Mouse (Mus musculus): ENCODE measurements around the gene Nelfb.
"Not testable (repeated sequence)": the region's sequence is repeated elsewhere in the genome, so short reads cannot be mapped to it uniquely, and the experiment has no call there.

The Nelfb gene

DNA sequence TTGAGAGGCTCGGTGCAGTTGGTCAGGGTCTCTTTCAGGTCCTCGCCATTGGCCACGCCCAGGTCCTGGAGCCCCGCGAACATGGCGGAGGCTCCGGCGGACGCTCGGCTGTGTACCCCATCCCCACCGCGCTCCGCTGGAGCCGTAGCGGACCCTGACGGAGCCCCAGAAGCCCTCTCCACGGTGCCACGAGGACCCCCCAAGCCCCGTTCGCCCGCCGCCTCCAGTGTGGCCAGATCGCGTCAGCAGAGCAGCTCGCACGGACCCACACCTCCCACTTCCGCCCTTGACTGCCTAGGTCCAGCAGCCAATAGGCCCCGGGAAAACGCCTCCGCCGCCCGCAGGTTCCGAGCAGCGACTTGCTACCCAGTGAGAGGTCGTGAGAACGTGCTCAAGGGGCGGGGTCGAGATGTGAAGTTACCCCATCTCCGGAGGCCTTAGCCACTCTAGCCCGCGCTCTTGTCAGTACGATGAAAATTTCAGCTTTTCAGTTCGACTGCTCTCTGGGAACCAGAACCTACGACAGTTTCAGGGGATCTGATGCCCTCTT is at the start of gene Nelfb:
Nelfb (minus strand) TSS at position 369 of the 550 bp plus-strand sequence.
- DNase-seq: peak; percentile 87 to 89

DNA sequence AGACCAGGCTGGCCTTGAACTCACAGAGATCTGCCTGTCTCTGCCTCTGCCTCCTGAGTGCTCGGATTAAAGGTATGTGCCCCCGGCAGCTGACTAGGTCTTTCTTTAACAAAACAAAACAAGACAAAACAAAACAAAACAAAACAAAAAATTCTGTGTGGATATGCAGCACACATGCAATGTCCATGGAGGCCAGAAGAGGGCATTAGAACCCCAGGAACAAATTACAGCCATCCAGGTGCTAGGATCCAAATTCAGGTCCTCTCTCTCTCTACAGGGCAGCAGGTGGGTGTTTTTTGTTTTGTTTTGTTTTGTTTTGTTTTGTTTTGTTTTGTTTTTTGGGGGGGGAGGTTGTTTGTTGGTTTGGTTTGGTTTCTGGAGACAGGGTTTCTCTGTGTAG is 47.6 kb upstream of the Nelfb start:
- DNase-seq: no peak

DNA sequence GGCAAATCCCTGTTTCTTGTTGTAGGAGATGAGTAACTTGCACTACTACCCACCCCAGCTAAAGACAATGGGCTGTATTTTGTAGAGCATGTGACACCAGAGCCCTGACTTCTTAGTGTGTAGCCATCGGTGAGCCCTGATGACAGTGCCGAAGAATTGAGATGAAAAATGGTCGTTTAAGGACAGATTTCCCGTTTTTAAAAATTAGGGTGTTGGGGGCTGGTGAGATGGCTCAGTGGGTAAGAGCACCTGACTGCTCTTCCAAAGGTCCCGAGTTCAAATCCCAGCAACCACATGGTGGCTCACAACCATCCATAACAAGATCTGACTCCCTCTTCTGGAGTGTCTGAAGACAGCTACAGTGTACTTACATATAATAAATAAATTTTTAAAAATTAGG is 46.0 kb upstream of the Nelfb start:
- not testable (repeated sequence) for DNase-seq

DNA sequence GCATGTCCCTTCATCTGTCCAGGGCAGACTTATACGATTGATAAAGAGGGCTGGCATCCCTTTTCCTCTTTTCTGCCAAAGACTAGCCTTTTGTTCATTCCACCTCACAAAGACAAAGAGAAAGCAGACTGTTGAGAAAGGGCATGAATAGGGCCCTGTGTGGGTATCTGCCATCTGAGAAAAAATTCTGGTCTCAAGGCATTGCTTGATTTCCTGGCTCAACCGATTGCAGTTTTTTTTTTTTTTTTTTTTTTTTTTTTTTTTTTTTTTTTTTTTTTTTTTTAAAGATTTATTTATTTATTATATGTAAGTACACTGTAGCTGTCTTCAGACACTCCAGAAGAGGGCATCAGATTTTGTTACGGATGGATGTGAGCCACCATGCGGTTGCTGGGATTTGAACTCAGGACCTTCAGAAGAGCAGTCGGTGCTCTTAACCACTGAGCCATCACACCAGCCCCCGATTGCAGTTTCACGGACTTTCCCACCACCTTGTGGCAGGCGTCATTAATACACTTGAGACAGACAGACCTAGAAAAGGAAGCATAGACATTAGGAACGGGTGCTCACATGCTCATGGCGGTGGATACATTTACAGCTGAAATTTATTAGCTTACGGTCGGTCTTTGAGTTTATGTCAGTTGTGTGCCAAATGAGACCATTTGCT is 45.3 kb upstream of the Nelfb start:
- peak; percentile 49 to 55 for DNase-seq

DNA sequence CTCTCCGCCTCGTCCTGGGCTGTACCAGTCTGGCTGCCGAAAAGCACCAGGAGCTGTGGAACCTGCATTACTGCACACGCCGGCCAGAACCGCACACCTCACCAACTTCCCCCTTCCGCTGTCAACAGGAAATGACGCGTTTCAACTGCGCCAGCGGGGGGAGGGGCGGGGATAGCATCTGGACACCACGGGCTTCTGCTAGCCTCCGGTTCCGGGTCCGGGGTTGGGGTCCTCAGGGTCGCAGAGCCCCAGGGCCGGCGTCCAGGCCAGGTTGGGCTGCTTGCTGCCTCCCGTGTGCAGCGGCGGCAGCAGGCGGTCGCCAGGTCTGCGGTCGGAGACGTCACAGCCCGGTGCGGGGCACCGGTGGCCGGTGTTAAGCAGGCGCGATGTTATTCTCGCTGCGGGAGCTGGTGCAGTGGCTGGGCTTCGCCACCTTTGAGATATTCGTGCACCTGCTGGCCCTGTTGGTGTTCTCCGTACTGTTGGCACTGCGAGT is 44.0 kb upstream of the Nelfb start, which contains the start of gene Tmem203:
Tmem203 (plus strand) TSS at position 156 of the 496 bp plus-strand sequence.
- DNase-seq: peak; percentile 89

DNA sequence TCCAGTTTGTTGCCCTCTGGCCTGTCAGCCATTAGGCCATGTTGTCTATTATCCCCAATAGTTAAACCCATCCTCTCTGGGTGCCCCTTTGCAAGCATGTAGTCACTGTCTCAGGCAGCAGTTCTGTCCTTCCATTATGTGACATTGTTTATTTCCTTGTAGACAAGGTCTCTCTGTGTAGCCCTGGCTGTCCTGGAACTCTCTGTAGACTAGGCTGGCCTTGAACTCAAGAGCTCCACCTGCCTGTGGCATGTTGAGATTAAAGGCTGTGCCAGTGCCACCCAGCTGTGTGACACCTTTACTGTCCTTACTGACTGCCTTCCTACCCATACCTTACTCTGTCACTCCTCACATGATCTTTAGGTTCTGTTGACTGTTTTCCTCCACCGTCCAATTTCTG is 41.0 kb upstream of the Nelfb start:
- no peak for DNase-seq

DNA sequence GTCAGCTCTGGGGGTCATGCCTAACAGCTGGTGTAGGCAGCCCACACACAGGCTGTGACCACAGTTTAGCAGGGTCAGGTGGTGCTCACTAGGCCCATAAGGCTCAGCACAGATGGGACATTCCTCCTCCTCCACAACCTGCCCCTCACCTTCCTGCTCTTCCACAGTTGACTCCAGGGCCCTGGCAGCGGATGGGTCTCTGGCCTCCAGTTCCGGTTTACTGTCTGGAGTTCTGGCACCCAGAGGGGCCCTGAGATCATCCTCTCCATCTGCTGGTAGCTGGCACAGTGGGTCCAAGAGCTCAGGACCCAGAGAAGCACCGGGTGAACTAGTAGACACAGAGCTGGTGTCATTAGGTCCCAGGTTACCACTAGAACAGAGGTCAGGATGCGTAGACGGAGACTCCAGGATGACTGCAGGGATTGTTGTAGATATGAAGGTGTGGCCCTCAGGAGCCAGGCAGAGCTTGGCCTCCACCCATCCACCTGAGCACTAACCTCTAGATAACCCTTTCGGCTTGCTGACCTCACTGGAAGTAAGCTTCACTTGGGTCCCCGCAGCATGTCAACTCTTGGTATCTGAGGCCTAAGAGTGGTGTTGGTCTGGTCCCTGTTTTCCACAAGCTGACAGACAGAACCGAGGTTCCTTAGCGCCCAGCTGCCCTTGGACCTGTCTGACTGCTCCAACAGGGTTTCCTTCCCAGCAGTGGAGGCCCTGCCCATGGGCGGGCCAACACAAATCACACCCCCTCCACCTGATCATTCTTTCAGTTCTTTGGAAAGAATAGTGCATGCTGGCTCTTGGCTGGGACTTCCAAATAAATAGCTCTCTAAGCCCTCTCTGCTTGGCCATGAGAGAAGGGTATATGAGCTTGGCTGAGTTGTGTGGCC is 35.1 kb upstream of the Nelfb start, which contains the start of gene AL732309.1:
AL732309.1 (minus strand) TSS at position 681 of the 890 bp plus-strand sequence.
- DNase-seq: peak in 1 of 2 experiments; percentile 60

DNA sequence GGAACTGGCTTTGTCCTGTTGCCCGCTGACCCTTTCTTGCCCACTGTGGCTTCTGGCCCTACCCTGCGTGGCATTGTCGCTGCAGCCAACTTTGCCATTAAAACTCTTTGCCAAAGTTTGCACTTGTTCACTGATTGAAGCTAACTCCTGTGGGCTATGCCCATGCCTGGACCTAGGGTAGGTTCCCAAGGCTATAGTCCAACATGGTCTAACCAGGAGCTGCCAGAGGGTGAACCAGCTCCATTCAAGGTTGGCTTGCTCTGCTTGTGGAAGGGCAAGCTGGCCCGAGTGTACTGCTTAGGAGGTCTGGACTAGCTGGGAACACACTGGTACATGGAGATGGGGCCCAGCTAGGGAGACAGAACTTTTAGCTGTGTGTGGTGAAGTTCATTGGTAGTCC is 32.9 kb upstream of the Nelfb start:
- no peak for DNase-seq

DNA sequence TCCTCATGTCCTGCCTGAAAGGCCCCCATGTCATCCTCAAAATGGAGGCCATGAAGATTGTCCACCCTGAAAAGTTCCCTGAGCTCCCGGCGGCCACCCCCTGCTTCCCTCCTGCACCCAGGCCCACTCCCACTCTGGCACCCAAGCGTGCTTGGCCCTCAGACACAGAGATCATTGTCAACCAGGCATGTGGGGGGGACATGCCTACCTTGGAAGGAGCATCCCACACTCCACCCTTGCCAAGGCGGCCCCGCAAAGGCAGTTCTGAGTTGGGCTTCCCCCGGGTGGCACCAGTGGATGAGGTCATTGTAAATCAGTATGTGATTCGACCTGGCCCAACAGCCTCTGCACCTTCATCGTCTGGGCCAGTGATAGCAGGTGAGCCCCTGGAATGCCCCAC is 32.1 kb upstream of the Nelfb start:
- no peak for DNase-seq

DNA sequence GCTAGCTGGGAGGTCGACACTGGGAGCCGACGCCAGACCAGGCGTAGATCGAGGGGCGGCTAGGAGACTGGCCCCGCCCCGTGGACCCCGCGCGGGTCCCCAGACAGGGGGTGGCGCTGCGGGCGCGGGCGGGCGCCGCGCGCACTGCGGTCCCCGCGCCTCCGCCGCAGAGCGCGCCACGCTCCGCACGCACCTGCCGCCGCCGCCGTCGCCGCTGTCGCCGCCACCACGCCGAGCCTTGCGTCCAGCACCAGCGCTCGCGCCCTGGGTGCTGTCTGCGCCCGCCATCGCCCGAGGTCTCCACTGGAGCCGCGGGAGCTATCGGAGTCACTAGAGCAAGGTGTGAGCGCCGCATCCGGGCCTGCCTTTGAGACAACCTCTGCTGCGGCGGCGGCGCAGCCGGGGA is 30.8 kb upstream of the Nelfb start, which contains the start of the genes Rnf208 and Cysrt1:
Rnf208 (plus strand) TSS at position 155 of the 406 bp plus-strand sequence.
Cysrt1 (minus strand) TSS at position 352 of the 406 bp plus-strand sequence.
- DNase-seq: peak; percentile 60 to 61

DNA sequence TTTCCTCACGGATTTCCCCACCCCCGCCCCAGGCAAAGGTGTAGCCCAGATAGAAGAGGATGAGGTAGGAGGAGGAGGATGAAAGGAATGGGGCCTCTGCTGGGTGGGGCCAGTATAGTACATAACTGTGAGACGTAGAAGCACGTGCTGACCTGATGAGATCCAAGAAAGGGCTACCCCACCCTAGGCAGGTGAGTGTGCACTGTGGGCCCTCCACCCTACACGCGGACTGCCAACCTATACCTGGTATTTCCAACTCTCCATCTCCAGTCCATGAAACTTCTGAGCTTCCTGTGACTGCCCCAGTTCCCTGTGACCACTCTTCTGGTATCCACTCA is 30.1 kb upstream of the Nelfb start:
- no peak for DNase-seq

DNA sequence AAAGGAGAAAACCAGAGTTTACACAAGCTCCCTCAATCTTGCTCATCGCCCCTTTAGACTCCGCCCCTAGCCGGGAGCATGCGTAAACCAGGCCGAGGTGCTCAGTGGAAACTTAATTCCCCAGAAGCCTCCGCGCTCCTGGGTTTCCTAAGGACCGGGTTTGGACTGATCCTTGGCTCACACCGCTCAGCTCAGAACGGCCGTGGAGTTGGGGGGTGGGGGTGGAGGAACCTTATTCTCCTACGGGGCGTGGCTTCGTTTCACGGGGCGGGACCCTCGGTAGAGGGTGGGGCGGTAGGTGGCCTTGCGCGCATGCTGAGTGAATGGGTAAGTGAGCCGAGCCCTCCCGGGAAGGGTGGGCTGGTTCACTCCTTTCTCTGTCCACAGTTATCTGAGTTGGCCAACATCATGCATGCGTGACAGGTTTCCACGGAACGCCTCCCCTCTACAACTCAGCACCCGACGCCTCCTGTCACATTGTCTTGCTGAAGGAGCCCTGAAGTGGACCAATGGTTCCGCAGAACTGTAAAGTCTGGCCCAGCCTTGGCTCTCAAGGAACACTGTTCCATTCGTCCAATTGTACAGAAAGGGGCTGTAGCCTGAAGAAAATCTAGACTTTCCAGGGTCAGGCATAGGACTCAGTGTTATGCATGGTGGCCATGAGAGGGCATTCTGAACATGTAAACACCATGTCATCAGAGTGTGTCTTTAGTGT is 29.6 kb upstream of the Nelfb start:
- peak; percentile 72 to 74 for DNase-seq

DNA sequence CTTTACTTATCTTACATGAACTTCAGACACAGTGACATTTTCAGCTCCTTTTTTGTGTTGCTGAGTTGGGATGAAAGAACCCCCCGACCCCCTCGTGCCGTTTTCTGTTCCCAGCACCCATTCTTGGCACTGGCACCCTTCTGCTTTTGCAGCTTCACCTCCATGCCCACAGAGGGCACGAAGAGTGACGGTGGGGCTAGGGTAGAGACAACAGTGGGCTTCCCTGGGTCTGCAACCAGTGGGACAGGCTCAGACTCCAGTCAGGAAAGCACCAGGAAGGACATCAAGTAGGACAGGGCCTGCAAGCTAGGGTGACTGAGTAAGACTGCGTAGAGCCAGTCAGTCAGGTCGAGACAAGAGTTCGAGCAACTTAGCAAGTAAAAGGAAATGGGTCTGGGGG is 29.0 kb upstream of the Nelfb start:
- DNase-seq: peak in 1 of 2 experiments; percentile 19

DNA sequence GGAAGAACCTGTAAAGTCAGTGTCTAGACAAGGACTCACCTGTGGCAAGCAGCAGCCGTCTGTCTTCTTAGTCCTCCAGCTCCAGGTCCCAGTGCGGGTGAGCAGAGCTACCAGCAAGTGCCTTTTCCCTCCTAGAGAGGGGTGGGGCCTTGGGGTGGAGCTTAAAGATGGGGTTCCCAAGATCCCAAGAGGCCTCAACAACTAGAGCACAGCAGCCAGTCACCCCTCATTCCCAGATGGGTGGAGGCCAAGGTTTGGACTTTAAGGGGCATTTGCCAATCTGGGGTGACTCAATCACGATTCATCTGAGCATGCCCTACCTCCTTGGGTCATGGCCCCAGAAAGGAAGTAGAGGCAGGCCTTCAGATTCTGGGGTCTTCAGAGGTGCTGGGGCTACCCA is 28.5 kb upstream of the Nelfb start:
- DNase-seq: no peak

DNA sequence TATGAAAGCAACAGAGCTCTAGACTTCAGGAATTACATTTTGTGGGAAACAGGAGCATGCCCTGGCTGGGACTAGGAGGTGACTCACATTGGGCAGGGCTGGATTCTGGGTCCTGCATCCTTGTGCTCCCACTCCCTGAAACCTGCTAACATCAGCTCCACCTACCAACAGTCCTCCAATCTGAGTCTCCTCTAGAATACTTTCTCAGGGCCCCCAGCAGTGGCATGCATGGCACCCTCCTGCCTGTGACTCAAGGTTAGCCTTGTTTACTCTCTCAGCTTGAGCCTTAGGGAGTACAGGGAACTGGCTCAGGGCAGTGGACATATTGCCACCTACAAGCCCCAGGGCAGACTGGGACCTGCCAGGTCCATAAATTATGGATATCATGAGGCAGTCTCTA is 26.8 kb upstream of the Nelfb start:
- no peak for DNase-seq

DNA sequence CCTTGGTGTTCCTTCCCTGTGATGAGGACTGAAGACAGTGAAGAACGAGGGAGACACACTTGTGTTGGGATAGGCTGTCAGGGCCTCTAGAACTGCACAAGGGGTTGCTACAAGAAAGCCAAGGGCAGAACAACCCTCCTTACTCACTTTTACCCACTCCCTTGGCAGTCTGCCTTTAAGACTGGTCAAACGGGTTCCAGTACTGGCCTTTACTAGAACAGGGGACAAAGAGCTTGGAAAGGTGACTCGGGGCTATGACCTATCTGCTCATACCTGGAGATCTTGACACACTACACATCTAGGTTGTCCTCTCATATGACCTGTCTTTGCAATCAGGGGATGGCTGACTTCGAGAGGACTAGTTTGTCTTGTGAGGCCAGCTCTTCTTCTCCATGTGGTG is 26.2 kb upstream of the Nelfb start:
- no peak for DNase-seq

DNA sequence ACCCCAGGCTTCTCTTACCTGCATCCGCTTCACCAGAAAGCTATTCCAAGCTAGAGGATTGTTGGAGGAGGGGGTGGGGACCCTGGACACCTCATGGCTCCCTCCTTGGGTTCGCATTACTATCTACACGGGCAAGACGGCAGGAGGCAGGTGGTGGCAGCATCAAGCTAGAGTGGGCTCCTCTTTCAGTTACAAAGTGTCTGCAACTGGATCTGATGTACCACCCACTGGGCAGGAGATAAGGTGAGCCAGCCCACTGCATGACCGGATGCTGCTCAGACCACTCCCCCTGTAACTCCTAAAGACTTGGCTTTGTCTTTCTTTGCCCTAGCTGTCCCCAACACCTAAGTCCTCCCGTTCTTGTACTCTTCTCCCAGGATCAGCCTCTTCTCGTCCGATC is 25.3 kb upstream of the Nelfb start, which contains the start of gene Rnf224:
Rnf224 (minus strand) TSS at position 174 of the 400 bp plus-strand sequence.
- no peak for DNase-seq

DNA sequence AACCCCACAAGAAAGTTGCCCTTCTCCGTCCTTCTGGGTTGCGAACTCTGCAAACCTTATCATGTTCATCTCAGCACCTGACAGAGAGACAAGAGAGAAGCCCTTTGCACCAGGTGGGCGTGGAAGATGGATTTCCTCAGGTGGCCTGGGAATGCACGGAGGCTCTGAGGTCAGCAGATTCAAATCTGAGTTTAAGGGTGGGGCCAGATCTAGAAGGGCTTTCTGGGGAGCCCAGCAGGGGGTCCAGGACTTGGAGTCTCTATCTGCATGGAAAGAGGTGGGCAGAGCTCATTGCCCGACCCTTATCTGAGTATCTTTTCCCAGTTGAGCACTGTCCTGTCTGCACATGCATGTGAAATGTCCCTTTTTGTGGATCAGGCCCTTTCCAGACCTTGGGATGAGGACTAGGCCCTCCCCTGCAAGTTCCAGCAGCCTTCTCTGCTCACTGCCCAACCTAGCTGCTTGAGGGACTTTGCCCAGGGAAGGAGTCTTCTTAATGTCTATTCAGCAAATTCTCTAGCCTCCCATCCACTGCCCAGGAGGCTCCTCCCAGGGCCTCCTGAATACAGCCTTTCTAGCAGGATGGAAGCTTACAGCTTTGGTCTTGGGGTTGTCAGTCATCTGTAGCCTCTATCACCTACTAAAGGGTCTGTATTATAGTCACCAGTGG is 23.4 kb upstream of the Nelfb start:
- DNase-seq: no peak

DNA sequence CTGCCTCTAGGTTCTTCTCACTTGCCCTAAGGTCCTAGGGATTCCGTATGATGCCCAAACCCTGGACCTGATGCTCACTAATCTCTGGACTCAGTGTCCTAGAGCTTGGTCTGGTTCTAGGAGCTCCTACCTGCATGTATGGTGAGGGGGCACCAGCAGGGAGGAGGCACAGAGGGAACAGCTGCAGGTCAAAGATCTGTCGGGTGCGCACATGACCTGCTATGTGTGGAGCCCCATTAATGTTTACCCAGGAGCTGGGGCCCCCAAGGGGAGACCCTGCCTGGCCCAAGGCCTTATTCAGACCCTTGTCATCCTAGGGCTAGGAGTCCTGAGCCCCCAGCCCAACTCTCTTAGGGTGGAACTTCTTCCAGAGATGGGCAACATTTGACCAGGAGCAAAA is 22.8 kb upstream of the Nelfb start, which contains the start of gene Slc34a3:
Slc34a3 (minus strand) TSS at position 315 of the 400 bp plus-strand sequence.
- no peak for DNase-seq

DNA sequence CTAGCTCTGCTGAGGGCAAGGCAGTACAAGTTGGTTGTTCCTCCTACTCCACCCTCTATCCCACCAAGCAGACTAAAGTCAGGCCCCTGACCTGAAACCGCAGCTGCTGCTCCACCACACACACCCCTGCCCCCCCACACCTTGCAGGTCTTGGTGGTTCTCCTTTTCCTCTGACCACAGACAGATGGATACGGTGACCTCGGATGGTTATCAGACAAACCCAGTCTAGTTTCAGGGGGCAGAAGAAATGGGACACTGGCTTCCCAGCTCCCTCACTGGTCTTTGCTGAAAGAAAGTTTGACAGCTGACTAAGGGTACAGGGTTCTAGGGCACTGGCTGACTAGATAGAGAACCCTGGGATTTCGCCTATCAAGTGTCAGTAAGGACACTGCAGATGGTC is 22.1 kb upstream of the Nelfb start:
- no peak for DNase-seq

DNA sequence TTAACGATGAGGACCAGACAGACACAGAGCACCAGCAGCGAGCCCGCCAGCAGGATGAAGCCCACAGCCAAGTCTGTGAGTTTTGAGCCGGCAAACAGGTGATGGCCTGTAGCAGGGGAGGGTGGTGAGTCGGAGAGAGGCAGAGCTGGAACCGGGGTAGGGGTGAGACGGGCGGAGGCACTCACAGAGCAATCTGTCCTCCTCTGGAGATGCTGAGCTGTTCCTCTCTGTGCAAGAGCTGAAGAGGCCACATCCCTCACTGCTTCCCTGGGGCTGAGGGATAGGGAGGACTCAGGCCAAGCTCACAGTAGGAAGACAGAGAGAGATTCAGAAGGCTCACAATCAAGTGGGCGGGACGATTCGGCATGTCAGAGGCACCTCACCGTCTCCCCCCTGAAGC is 19.7 kb upstream of the Nelfb start:
- no peak for DNase-seq

DNA sequence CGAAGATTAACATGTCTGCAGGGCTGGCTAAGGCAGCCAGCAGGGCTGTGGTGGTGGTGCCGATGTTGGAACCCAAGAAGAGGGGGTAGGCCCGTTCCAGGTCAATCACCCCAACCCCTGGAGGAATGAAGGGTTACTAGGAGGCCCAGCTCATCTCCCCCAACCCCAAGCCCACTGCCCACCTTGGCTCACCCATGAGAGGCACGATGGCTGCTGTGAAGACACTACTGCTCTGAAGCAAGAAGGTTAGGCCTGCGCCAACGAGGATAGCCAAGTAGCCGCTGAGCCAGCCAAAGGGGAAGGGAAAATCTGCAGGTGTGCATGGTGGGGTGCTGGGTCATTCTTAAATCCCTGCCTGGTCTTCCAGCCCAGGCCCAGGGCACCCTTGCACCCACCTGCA is 19.3 kb upstream of the Nelfb start:
- DNase-seq: no peak

All from cerebellum, postnatal 36 days (tissue).